Mouse (Mus musculus): Measurements from ENCODE around the gene Gm8180.
"Not testable (repeated sequence)": the region's sequence is repeated elsewhere in the genome, so short reads cannot be mapped to it uniquely, and the experiment has no call there.

The Gm8180 gene

DNA sequence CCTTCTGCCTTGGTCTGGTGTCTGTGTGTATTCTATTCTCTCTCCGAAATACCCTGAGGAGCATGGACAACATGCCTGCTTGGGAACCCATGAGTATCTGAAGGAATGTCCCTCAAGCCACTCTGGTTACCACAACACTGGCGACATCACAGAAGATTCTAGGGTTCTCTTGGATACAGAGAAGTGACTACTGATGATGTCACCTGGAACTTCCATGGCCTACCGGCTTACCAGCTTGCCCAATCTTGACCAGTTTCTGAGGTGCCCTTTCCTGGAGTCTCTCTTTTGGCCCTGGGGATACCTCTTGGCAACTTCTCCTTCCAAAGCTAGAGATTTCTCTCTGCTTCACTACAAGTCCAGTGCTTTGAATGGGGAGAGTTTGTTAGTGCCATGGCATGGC lies at the start of gene Gm8180:
TSS of gene Gm8180 (minus strand) at position 101 of the 400 bp plus-strand sequence.
- not testable (repeated sequence) for DNase-seq

DNA sequence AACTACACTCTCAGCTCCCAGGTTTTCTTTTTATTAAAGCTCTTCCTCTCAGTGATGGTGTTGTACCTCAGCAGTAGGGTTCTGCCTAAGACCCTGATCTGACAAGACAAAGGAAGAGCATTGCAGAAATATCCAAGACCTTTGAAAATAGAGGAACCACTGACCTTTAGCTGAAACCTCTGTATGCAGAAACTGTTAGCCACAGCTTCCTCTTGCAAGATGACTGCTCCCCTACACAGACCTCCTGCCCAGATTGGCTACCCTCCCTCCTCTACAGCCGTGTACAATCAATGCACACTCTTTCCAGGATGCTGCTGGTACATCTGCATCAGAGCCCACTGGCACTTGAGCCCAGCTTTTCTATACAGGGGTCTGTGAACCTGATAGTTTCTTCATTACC lies 45.8 kb upstream of the Gm8180 start:
- not testable (repeated sequence) for DNase-seq

GRCm38 (mm10) chr14:43824176-43824575 lies 39.6 kb upstream of the Gm8180 start:
- DNase-seq, result not testable (repeated sequence)

DNA sequence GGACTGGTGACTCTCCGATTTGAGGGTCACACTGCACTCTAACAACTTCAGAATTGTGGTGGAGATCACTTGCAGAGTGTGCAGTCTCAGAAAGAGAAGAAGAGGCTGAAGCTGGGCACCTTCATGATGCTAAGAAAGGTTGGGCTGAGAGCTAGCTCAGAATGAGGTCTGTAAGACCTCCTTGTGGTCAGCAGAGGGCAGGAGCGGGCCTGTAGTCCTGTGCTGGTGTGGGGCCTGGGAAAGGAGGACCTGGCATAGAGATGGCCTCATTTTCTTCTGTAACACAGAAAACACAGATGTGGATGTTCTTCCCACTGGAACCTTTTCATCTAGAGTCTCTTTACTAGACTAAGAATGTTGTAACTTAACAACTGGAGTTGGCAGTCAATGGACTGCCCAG lies 37.3 kb upstream of the Gm8180 start:
- not testable (repeated sequence) for DNase-seq

- not testable (repeated sequence) for DNase-seq
These were observed 27.9 kb upstream of the Gm8180 start for GRCm38 (mm10) chr14:43812458-43812857.

GRCm38 (mm10) chr14:43808142-43808541 lies 23.6 kb upstream of the Gm8180 start:
- not testable (repeated sequence) for DNase-seq

GRCm38 (mm10) chr14:43804435-43804834 lies 19.9 kb upstream of the Gm8180 start:
- not testable (repeated sequence) for DNase-seq

DNA sequence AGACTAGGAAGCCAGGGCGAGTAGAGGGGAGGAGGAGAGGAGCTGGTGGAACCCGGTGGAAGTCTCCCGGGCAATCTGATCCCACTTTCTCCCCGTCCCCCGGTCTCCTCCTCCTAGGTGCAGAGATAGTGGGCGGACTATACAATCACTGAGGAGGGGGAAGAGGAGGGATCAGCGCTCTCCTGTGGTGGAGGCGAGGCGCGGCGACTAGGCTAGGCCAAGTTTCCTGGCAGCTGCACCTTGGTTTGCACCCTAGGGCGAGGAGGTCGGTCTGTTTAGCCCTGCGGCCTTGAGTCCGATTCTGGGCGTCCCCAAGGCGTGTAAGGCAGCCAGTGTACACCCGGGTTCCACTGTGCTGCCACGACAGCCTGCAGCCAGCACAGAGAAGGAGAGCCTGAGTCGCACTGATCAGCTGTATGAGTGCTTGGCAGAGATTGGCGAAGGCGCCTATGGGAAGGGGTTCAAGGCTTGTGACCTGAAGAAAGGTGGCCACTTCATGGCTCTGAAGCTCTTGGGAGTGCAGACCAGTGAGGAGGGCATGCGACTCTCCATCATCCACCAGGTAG lies 12.4 kb upstream of the Gm8180 start:
- not testable (repeated sequence) for DNase-seq

GRCm38 (mm10) chr14:43796069-43796904 lies 11.7 kb upstream of the Gm8180 start:
- no peak for DNase-seq

- not testable (repeated sequence) for DNase-seq
These were observed 9.3 kb upstream of the Gm8180 start for GRCm38 (mm10) chr14:43793811-43794210.

DNA sequence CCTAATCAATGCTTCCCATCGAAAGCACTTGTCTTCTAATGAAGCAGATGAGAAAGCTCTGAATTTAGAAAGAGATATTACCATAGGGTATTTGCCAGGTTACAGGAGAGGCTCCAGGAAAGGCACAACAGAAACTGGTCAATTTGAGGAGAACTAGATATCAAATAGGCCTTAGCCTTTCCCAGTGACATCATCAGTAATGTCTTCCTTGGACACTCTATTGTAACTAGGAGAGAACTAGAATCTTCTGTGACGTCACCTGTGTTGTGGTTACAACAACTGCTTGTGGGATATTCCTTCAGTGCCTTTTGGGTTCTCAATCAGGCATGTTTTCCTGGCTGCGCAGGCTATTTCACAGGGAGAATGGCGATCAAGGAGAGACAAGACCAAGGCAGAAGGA lies 37.0 kb downstream of the Gm8180 start, which contains the start of gene Gm6526:
TSS of gene Gm6526 (plus strand) at position 301 of the 400 bp plus-strand sequence.
- not testable (repeated sequence) for DNase-seq

Measured in cerebellum, adult 9-11 months (tissue).